Mouse (Mus musculus) cerebellum, postnatal 36 days (tissue): ENCODE measurements around the gene Wdr41.

Experiments used
- DNase-seq, 2 experiments: peaks; one replicate each; pipeline ENCODE4 v3.0.0; 2021 to 2022; ENCODE audit warnings: mixed read lengths in 2 of 2

The Wdr41 gene

GRCm38 (mm10) chr13:94976219-94977186 lies at the start of gene Wdr41:
Gene Wdr41 (plus strand): TSS chr13:94976344.
- DNase-seq = peak; percentile 91 to 94

GRCm38 (mm10) chr13:94928086-94928485 lies 48.1 kb upstream of the Wdr41 start:
- DNase-seq = no peak

GRCm38 (mm10) chr13:94938418-94938817 lies 37.7 kb upstream of the Wdr41 start:
- no peak for DNase-seq

GRCm38 (mm10) chr13:94940104-94940503 lies 36.0 kb upstream of the Wdr41 start:
- no peak for DNase-seq

GRCm38 (mm10) chr13:94941230-94941629 lies 34.9 kb upstream of the Wdr41 start:
- DNase-seq = peak; percentile 41 to 59

GRCm38 (mm10) chr13:94955941-94956340 lies 20.2 kb upstream of the Wdr41 start:
- no peak for DNase-seq

GRCm38 (mm10) chr13:94957965-94958364 lies 18.2 kb upstream of the Wdr41 start:
- no peak for DNase-seq

GRCm38 (mm10) chr13:94969992-94970553 lies 6.1 kb upstream of the Wdr41 start:
- DNase-seq = no peak

- no peak for DNase-seq
These were observed 321 bp upstream of the Wdr41 start for GRCm38 (mm10) chr13:94975828-94976218.

GRCm38 (mm10) chr13:94979081-94979480 lies 2.9 kb downstream of the Wdr41 start:
- no peak for DNase-seq

GRCm38 (mm10) chr13:94990516-94990915 lies 14.4 kb downstream of the Wdr41 start:
- no peak for DNase-seq

GRCm38 (mm10) chr13:95007281-95007680 lies 31.1 kb downstream of the Wdr41 start:
- DNase-seq = no peak

GRCm38 (mm10) chr13:95009261-95009660 lies 33.1 kb downstream of the Wdr41 start:
- DNase-seq = no peak

GRCm38 (mm10) chr13:95011546-95012257 lies 35.6 kb downstream of the Wdr41 start:
- DNase-seq = no peak

- no peak for DNase-seq
These were observed 41.1 kb downstream of the Wdr41 start for GRCm38 (mm10) chr13:95017278-95017677.

- DNase-seq = peak; percentile 47 to 60
These were observed 41.8 kb downstream of the Wdr41 start for GRCm38 (mm10) chr13:95017916-95018315.

- DNase-seq = no peak
These were observed 43.2 kb downstream of the Wdr41 start for GRCm38 (mm10) chr13:95019345-95019744.

GRCm38 (mm10) chr13:95020216-95020615 lies 44.1 kb downstream of the Wdr41 start:
- no peak for DNase-seq

- DNase-seq = no peak
These were observed 54.7 kb downstream of the Wdr41 start for GRCm38 (mm10) chr13:95030828-95031227.

GRCm38 (mm10) chr13:95032127-95032831 lies 56.1 kb downstream of the Wdr41 start:
- DNase-seq = no peak

- no peak for DNase-seq
These were observed 56.8 kb downstream of the Wdr41 start for GRCm38 (mm10) chr13:95032973-95033372.

GRCm38 (mm10) chr13:95034094-95034493 lies 58.0 kb downstream of the Wdr41 start:
- no peak for DNase-seq

- no peak for DNase-seq
These were observed 58.6 kb downstream of the Wdr41 start for GRCm38 (mm10) chr13:95034715-95035114.
